Mouse (Mus musculus) C2C12 (cell line): Measurements from ENCODE around the gene Tmem80.

Experiments used
- CEBPB ChIP-seq: IDR thresholded peaks from one replicate; pipeline ENCODE4 v1.6.1; 2011; ENCODE audit warnings: low read depth, mild to moderate bottlenecking, control low read depth, moderate library complexity
- CTCF ChIP-seq: IDR thresholded peaks from one replicate; pipeline ENCODE4 v1.5.1; 2011; ENCODE audit not compliant: control insufficient read depth, insufficient read depth, insufficient read length
- USF1 ChIP-seq: IDR thresholded peaks from one replicate; pipeline ENCODE4 v1.6.1; 2011; ENCODE audit warnings: low read depth, mild to moderate bottlenecking, control low read depth, moderate library complexity

DNA sequence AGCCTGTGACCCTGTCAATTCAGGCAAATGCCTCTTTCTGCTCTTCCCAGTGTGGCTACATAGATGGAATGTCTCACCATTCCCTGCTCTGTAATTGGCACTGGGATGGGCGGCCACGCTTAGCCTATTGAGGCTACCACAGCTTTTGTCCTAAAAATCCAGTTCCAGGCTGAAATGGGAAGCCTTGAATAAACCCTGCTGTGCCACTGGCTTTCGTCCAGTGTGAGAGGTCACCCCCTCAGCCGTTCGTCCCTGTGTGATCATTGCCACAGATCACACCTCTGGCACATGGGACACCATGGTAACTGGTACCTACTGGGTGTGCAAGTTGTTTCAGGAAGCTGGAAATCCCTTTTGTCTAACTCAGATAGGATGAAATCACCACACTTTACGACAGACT lies 46.1 kb downstream of the Tmem80 start:
- TF ChIP-seq USF1, result no peak
- no peak for TF ChIP-seq CTCF
- no peak for TF ChIP-seq CEBPB
